Mouse (Mus musculus): ENCODE results near the gene Nol6.

GRCm38 (mm10) chr4:41091391-41091790 lies 32.9 kb downstream of the Nol6 start:
- TF ChIP-seq POLR2A (IDR thresholded peaks at IDR 0.05; ENCODE audit: low read depth, low read length) (no peak), CTCF (conservative IDR thresholded peaks at IDR 0.05; ENCODE audit: insufficient read depth, insufficient read length, low read depth, low read length) (no peak)
